Mouse (Mus musculus) spleen, adult 2 months (tissue): ENCODE data around the gene Bicra.

Source experiments
- CTCF ChIP-seq: fragments of 200-500 bp; IDR thresholded peaks from 2 replicates; pipeline ENCODE4 v1.5.1; 2011; ENCODE audit warnings: mild to moderate bottlenecking, inconsistent platforms; ENCODE audit not compliant: insufficient read depth, insufficient read length, insufficient replicate concordance; ENCODE audit errors: extremely low read depth
- POLR2A ChIP-seq: fragments of 200-500 bp; IDR thresholded peaks from 2 replicates; pipeline ENCODE4 v1.6.1; 2011; ENCODE audit warnings: low read depth, low read length, inconsistent platforms

- TF ChIP-seq CTCF (no peak), POLR2A (no peak)
These were observed 19.4 kb downstream of the Bicra start for GRCm38 (mm10) chr7:16028102-16028927.
